Mouse (Mus musculus) erythroblast, embryonic 14.5 days (primary cell): ENCODE measurements around the gene Fastkd2. TPM values are rescaled to one million over a fixed set of nuclear protein-coding genes. Genes with fewer than 3 reads are reported as not detected.

Experiments
- H3K27me3 ChIP-seq: 2 replicates; pipeline ENCODE4 v1.6.1; 2012; ENCODE audit warnings: inconsistent platforms; ENCODE audit not compliant: control insufficient read depth
- H3K36me3 ChIP-seq: 2 replicates; pipeline ENCODE4 v1.6.1; 2012; ENCODE audit warnings: mild to moderate bottlenecking, inconsistent platforms; ENCODE audit not compliant: control insufficient read depth
- H3K4me1 ChIP-seq: 2 replicates; pipeline ENCODE4 v1.6.1; 2012; ENCODE audit warnings: inconsistent platforms; ENCODE audit not compliant: control insufficient read depth
- H3K4me3 ChIP-seq: replicated peaks from 2 replicates; pipeline ENCODE3; 2012; ENCODE audit warnings: moderate library complexity, mild to moderate bottlenecking, inconsistent platforms
- H3K9me3 ChIP-seq: 2 replicates; pipeline ENCODE4 v1.6.1; 2012; ENCODE audit warnings: low read length, inconsistent platforms, mixed read lengths; ENCODE audit not compliant: control insufficient read depth
- GATA1 ChIP-seq: IDR thresholded peaks from 2 replicates; pipeline ENCODE4 v1.6.1; 2012; ENCODE audit warnings: low read length, inconsistent platforms, mixed read lengths
- TAL1 ChIP-seq: IDR thresholded peaks from 3 replicates; pipeline ENCODE4 v1.6.1; 2012; ENCODE audit warnings: low read length, inconsistent platforms, mixed read lengths
- polyA plus RNA-seq: library from polyadenylated mRNA; stranded (reverse); fragments of >175 nt; gene quantifications from 2 replicates; pipeline ENCODE4 v1.2.3, GENCODE M21; 2012

Fastkd2 gene
- 0.02 and 0.29 TPM in 2 replicates for polyA plus RNA-seq

DNA sequence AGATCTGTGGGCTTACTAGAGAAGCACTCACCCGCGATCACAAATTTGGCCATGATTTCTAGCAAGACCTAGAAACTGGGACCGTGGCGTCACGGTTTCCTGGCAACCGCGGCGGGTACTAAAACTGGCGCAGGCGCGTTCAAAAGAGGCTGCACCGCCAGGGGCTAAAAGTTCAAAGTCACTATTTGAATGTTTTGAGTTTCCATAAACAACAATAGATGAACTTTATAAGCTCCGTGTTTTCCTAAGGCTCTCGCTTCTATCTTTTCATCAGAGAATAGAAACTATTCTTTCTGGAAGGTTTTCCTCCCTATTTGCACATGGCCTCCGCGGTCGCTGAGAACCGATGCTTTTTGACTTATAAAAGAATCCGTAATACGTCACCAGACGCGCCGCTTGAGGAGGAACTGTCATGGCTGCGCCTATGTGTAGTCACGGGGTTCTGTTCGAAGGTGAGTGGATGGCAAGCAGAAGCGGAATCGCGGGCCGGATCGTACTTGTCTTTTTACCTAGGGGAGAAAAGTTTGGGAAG is at the start of gene Fastkd2, which contains the start of gene Mdh1b:
Gene Fastkd2 (plus strand): TSS at position 375 of the 532 bp plus-strand sequence.
Gene Mdh1b (minus strand): TSS at position 79 of the 532 bp plus-strand sequence.
- Histone ChIP-seq H3K4me3 (peak within 1 kb of the TSS; percentile 81), H3K9me3 (no peaks in the 10 kb centered on the region), H3K36me3 (no peaks in the 10 kb centered on the region), H3K4me1 (peaks cover 18% of the 10 kb centered on the region), H3K27me3 (no peaks in the 10 kb centered on the region)
- TF ChIP-seq GATA1 (no peak), TAL1 (no peak)

DNA sequence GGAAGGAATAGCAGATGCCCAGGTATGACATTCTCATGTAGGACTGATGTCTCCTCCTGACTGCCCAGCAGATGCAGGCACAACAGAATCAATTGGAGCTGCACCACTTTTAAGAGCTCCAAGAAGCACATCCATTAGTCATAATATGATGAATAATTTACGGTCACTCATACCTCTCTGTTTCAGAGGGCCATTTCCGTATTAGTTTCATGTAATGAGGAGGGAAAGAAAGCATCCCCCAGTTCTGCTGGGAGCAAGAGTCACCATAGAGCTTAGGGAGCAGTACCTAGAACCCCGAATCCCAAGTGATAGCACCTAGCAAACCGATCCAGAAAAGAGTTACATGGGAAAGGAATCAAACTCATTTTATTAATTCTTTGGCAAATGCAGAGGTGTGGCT is 43.6 kb upstream of the Fastkd2 start, which contains the start of gene Dytn:
Gene Dytn (minus strand): TSS at position 101 of the 400 bp plus-strand sequence.
- TF ChIP-seq GATA1 = no peak
- no peak for TF ChIP-seq TAL1

DNA sequence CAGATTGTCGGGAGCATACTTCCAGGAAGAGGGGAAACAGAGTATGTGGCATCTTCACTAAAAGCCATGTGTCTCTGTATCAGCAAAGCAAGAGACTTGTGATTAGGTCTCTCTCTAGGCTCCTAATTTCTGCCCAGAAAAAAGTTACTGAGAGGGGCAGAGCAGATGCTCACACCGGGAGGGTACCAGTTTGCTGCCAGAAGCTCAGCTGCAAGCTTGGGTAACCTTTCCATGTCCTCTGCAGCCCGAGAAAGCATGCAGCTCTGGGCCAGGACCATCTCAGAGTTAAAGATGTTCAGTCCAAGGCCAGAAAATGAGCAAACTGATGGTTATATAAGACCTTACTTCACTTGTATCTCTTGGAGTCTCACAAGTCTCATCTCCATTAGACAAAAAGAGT is 33.6 kb upstream of the Fastkd2 start:
- TF ChIP-seq GATA1 = no peak
- TF ChIP-seq TAL1 = no peak

More for the DNA sequence above, 43.6 kb upstream of the Fastkd2 start, which contains the start of gene Dytn:
- no peaks in the 10 kb centered on the region for H3K27me3 ChIP-seq
- no peaks in the 10 kb centered on the region for H3K4me1 ChIP-seq
- no peaks in the 10 kb centered on the region for H3K9me3 ChIP-seq
- no peak within 1 kb of the TSS for H3K4me3 ChIP-seq
- H3K36me3 ChIP-seq = no peaks in the 10 kb centered on the region

GRCm38 (mm10) chr1:63705733-63706132 is 24.7 kb upstream of the Fastkd2 start:
- Histone ChIP-seq H3K4me1 (no peaks in the 10 kb centered on the region), H3K36me3 (no peaks in the 10 kb centered on the region), H3K9me3 (no peaks in the 10 kb centered on the region), H3K27me3 (no peaks in the 10 kb centered on the region), H3K4me3 (no peak overlapping the region)
- no peak for TF ChIP-seq GATA1

More for the DNA sequence above, 33.6 kb upstream of the Fastkd2 start:
- Histone ChIP-seq H3K4me3 (no peak overlapping the region), H3K9me3 (no peaks in the 10 kb centered on the region), H3K4me1 (no peaks in the 10 kb centered on the region), H3K27me3 (no peaks in the 10 kb centered on the region), H3K36me3 (no peaks in the 10 kb centered on the region)

GRCm38 (mm10) chr1:63708876-63709275 is 21.5 kb upstream of the Fastkd2 start:
- H3K4me3 ChIP-seq = no peak overlapping the region
- no peaks in the 10 kb centered on the region for H3K4me1 ChIP-seq
- H3K36me3 ChIP-seq = no peaks in the 10 kb centered on the region
- H3K9me3 ChIP-seq = no peaks in the 10 kb centered on the region
- TF ChIP-seq TAL1 = no peak
- no peak for TF ChIP-seq GATA1
- no peaks in the 10 kb centered on the region for H3K27me3 ChIP-seq

GRCm38 (mm10) chr1:63720161-63720560 is 10.3 kb upstream of the Fastkd2 start:
- no peaks in the 10 kb centered on the region for H3K27me3 ChIP-seq
- no peaks in the 10 kb centered on the region for H3K36me3 ChIP-seq
- no peak overlapping the region for H3K4me3 ChIP-seq
- no peaks in the 10 kb centered on the region for H3K9me3 ChIP-seq
- no peak for TF ChIP-seq GATA1
- no peak for TF ChIP-seq TAL1
- H3K4me1 ChIP-seq = no peaks in the 10 kb centered on the region

DNA sequence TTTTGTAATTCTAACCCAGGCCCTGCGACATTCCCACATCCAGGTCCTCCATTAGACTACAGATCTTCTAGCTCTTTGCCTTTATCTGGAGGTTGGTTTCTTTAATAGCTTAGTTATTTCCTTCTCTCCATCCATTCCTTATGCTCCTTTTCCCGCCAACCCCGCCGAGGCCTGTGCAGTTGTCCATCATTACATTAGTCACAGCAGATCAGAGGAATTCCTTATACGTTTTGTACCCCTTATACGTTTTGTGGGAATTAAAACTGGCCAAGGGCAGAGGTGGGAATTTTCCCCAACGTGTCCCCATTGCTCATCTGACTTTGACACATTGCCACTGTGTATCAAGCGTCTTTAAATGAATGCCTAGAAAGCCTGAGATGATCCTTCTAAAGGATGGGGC is 618 bp upstream of the Fastkd2 start:
- no peaks in the 10 kb centered on the region for H3K36me3 ChIP-seq
- no peaks in the 10 kb centered on the region for H3K27me3 ChIP-seq
- TF ChIP-seq GATA1 (no peak), TAL1 (no peak)
- H3K9me3 ChIP-seq = no peaks in the 10 kb centered on the region
- peak overlapping the region; percentile 81 for H3K4me3 ChIP-seq
- H3K4me1 ChIP-seq = peaks cover 18% of the 10 kb centered on the region

DNA sequence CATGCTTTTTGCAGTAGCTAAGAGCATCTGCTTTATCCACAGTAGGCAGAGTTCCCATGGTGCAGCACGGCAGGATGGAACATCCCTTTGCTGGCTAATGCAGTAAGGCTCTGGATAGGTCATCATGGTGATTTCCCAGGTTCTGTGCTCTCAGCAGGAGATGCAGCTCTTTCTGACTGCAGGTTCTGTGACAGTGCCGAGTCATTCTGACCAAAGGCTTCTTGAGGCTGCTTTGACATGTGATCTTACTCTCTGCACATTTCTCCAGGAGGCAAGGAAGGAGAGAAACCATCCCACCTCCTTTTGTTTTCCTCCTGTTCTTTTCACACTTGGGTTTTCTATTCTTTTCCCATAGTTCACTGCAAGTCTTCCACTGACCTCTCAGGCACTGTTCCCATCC is 25.6 kb downstream of the Fastkd2 start:
- Histone ChIP-seq H3K4me3 (no peak overlapping the region), H3K9me3 (no peaks in the 10 kb centered on the region)
- no peak for TF ChIP-seq TAL1
- no peak for TF ChIP-seq GATA1

GRCm38 (mm10) chr1:63763212-63763694 is 32.8 kb downstream of the Fastkd2 start:
- TF ChIP-seq TAL1 = no peak
- TF ChIP-seq GATA1 = no peak
- Histone ChIP-seq H3K4me1 (no peaks in the 10 kb centered on the region), H3K9me3 (no peaks in the 10 kb centered on the region), H3K36me3 (no peaks in the 10 kb centered on the region), H3K4me3 (no peak overlapping the region), H3K27me3 (no peaks in the 10 kb centered on the region)

More for the DNA sequence above, 25.6 kb downstream of the Fastkd2 start:
- Histone ChIP-seq H3K27me3 (no peaks in the 10 kb centered on the region), H3K36me3 (peaks cover 21% of the 10 kb centered on the region), H3K4me1 (no peaks in the 10 kb centered on the region)
